Mouse (Mus musculus) G1E (cell line): ENCODE data around the gene Gli1.

Experiments
- CTCF ChIP-seq: IDR thresholded peaks from 2 replicates; pipeline ENCODE4 v1.5.1; 2012; ENCODE audit warnings: low read depth, low read length, inconsistent platforms, mixed read lengths
- GATA1 ChIP-seq: IDR thresholded peaks from 2 replicates; pipeline ENCODE4 v1.6.1; 2012; ENCODE audit warnings: borderline replicate concordance, low read length, inconsistent platforms, mixed read lengths
- GATA2 ChIP-seq: IDR thresholded peaks from 2 replicates; pipeline ENCODE4 v1.6.1; 2012; ENCODE audit warnings: low read depth, low read length, inconsistent platforms, borderline replicate concordance
- POLR2AphosphoS5 ChIP-seq: IDR thresholded peaks from 2 replicates; pipeline ENCODE4 v1.6.1; 2012; ENCODE audit warnings: low read depth, low read length, inconsistent platforms; ENCODE audit not compliant: insufficient replicate concordance
- TAL1 ChIP-seq: conservative IDR thresholded peaks from 2 replicates; pipeline ENCODE4 v1.6.1; 2012; ENCODE audit warnings: low read depth, low read length, inconsistent platforms, mixed read lengths

DNA sequence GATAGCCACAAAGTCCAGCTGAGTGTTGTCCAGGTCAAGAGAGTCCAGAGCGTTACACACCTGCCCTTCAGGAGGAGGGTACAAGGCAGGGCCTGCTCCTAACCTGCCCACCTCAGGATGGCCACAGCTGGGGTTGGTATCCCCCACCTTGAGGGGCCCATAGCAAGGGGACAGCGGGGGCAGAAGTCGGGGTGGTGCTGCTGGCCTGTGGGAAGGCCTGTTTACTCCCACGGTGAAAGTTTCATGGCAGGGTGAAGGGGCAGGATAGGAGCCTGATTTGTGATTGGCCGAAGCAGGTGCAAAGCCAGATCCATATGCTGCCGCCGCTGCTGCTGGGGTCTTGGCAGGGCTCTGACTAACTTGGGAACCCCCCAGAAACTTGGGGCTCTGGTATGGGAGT, 11.6 kb downstream of the Gli1 start:
- TF ChIP-seq CTCF, result no peak
- TF ChIP-seq TAL1, result no peak
- TF ChIP-seq POLR2AphosphoS5, result no peak
- no peak for TF ChIP-seq GATA1
- no peak for TF ChIP-seq GATA2
